Mouse (Mus musculus): Measurements from ENCODE around the gene Vgll4.

- peak; percentile 62 for TF ChIP-seq CTCF (IDR thresholded peaks at IDR 0.05; ENCODE audit: low read depth, low read length)
- TF ChIP-seq TAL1 (conservative IDR thresholded peaks at IDR 0.05; ENCODE audit: low read depth, low read length) = no peak
These were observed 43.2 kb downstream of the Vgll4 start for GRCm38 (mm10) chr6:114926369-114927157.
